Mouse (Mus musculus) myocyte (in vitro differentiated cells): Measurements from ENCODE around the gene Hnrnpf. TPM values are rescaled to one million over a fixed set of nuclear protein-coding genes. Genes with fewer than 3 reads are reported as not detected.

Source experiments
- H3K27me3 ChIP-seq: one replicate; pipeline ENCODE4 v1.6.1; 2011; ENCODE audit not compliant: control insufficient read depth, insufficient read depth, insufficient read length
- H3K36me3 ChIP-seq: one replicate; pipeline ENCODE4 v1.6.1; 2011; ENCODE audit not compliant: control insufficient read depth, insufficient read depth
- H3K4me2 ChIP-seq: one replicate; pipeline ENCODE4 v1.6.1; 2011; ENCODE audit warnings: low read depth, control low read depth
- H3K4me3 ChIP-seq: one replicate; pipeline ENCODE4 v1.5.1; 2011; ENCODE audit warnings: mild to moderate bottlenecking, control low read depth, moderate library complexity
- H3K79me2 ChIP-seq: one replicate; pipeline ENCODE4 v1.6.1; 2011; ENCODE audit not compliant: control insufficient read depth, insufficient read depth
- H3ac ChIP-seq: one replicate; pipeline ENCODE4 v1.6.1; 2011; ENCODE audit not compliant: control insufficient read depth, insufficient read length
- CEBPB ChIP-seq: IDR thresholded peaks from 2 replicates; pipeline ENCODE4 v1.6.1; 2011; ENCODE audit warnings: mild to moderate bottlenecking, moderate library complexity; ENCODE audit not compliant: poor library complexity, insufficient read depth, severe bottlenecking
- E2F4 ChIP-seq: IDR thresholded peaks from one replicate; pipeline ENCODE4 v1.6.1; 2011; ENCODE audit warnings: mild to moderate bottlenecking, control low read depth, moderate library complexity; ENCODE audit not compliant: insufficient read depth
- MAX ChIP-seq: IDR thresholded peaks from one replicate; pipeline ENCODE4 v1.6.1; 2011; ENCODE audit warnings: low read depth, mild to moderate bottlenecking, control low read depth
- MYOD1 ChIP-seq, 3 experiments: IDR thresholded peaks; one replicate each; pipeline ENCODE4 v1.6.1; 2011; ENCODE audit warnings: control low read depth in 2 of 3, low read depth in 2 of 3, mild to moderate bottlenecking in 2 of 3, moderate library complexity in 1 of 3; ENCODE audit not compliant: insufficient read length in 2 of 3, control insufficient read depth in 1 of 3
- MYOG ChIP-seq, 3 experiments: IDR thresholded peaks; one replicate each; pipeline ENCODE4 v1.6.1; 2011; ENCODE audit warnings: control low read depth in 2 of 3, low read depth in 2 of 3, mild to moderate bottlenecking in 2 of 3; ENCODE audit not compliant: insufficient read length in 2 of 3, control insufficient read depth in 1 of 3, insufficient read depth in 1 of 3
- POLR2A ChIP-seq: IDR thresholded peaks from one replicate; pipeline ENCODE4 v1.6.1; 2011; ENCODE audit warnings: low read depth, mild to moderate bottlenecking, control low read depth, moderate library complexity; ENCODE audit not compliant: insufficient read length
- POLR2AphosphoS2 ChIP-seq: IDR thresholded peaks from one replicate; pipeline ENCODE4 v1.6.1; 2011; ENCODE audit warnings: low read depth, control low read depth; ENCODE audit not compliant: insufficient read length
- REST ChIP-seq: IDR thresholded peaks from one replicate; pipeline ENCODE4 v1.6.1; 2011; ENCODE audit warnings: mild to moderate bottlenecking, control low read depth, moderate library complexity; ENCODE audit not compliant: insufficient read depth, insufficient read length
- SRF ChIP-seq: IDR thresholded peaks from one replicate; pipeline ENCODE4 v1.6.1; 2011; ENCODE audit warnings: low read depth; ENCODE audit not compliant: control insufficient read depth, insufficient read length
- TCF12 ChIP-seq: IDR thresholded peaks from one replicate; pipeline ENCODE4 v1.6.1; 2011; ENCODE audit warnings: mild to moderate bottlenecking, control low read depth; ENCODE audit not compliant: poor library complexity, insufficient read depth, severe bottlenecking
- TCF3 ChIP-seq: IDR thresholded peaks from one replicate; pipeline ENCODE4 v1.6.1; 2011; ENCODE audit warnings: low read depth, control low read depth; ENCODE audit not compliant: insufficient read length
- USF1 ChIP-seq: IDR thresholded peaks from one replicate; pipeline ENCODE4 v1.6.1; 2011; ENCODE audit warnings: low read depth, mild to moderate bottlenecking, control low read depth, moderate library complexity
- polyA plus RNA-seq: library from polyadenylated mRNA; unstranded; fragments of >200 nt; fragmentation: generic; extraction: Trizol; gene quantifications from one replicate; pipeline ENCODE4 v1.2.1, GENCODE M21; 2012; ENCODE audit warnings: missing spikeins

The Hnrnpf gene
- polyA plus RNA-seq, 1 experiment = 186 TPM

GRCm38 (mm10) chr6:117890257-117890656 lies 9.9 kb upstream of the Hnrnpf start:
- Histone ChIP-seq H3K79me2 (no peaks in the 10 kb centered on the region), H3K27me3 (no peaks in the 10 kb centered on the region), H3K4me2 (no peak overlapping the region), H3K36me3 (no peaks in the 10 kb centered on the region), H3ac (no peak overlapping the region), H3K4me3 (no peak overlapping the region)
- no peak for TF ChIP-seq MAX
- no peak for TF ChIP-seq POLR2A
- no peak for TF ChIP-seq USF1
- TF ChIP-seq REST = no peak
- no peak for TF ChIP-seq CEBPB
- TF ChIP-seq MYOG (IDR thresholded peaks at IDR 0.05; ENCODE audit: control insufficient read depth in 1 of 3, insufficient read depth in 1 of 3, insufficient read length in 2 of 3, low read depth in 2 of 3) = no peak
- TF ChIP-seq POLR2AphosphoS2 = no peak
- no peak for TF ChIP-seq SRF
- TF ChIP-seq TCF12 = no peak
- TF ChIP-seq TCF3 = no peak
- TF ChIP-seq E2F4 = no peak
- no peak for TF ChIP-seq MYOD1 (IDR thresholded peaks at IDR 0.05; ENCODE audit: control insufficient read depth in 1 of 3, insufficient read length in 2 of 3, low read depth in 2 of 3)

DNA sequence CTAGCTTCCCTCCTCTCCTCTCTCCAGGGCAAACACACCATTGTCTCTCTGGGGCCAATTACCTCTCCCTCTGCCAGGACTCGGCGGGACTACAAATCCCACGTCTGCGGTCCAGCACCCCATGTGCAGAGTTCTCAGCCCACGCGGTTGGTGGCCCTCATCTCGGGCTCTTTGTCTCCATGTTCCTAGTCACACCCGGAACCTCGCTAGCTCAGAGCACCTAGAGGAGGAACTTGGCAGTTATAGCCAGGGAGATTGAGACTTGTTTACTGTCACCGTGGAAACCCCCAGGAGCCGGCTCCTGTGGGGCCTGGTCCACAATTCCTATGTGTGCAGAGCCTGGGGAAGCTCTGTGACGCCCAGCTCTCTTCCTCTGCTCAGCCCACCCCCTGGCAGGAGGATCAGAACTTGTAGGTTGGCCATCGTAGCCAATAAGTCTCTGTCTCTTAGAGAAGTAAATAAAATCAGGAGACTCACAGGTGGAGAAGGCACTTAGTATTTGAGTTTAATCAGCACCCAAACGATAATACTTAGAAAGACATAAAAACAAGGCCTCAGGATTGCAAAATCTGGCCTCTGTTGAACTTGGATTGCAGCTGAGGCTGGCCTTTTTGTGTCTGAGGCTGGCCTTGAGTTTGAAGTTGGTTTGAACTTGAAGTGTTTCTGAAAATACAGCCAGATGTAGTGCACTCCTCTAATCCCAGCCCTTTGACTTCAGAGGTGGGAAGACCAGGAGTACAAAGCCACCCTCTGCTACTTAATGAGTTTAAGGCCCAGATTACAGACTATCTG lies 8.6 kb upstream of the Hnrnpf start:
- no peak overlapping the region for H3K4me3 ChIP-seq
- no peaks in the 10 kb centered on the region for H3K36me3 ChIP-seq
- TF ChIP-seq MAX (no peak), E2F4 (no peak), SRF (no peak), MYOG (IDR thresholded peaks at IDR 0.05; ENCODE audit: control insufficient read depth in 1 of 3, insufficient read depth in 1 of 3, insufficient read length in 2 of 3, low read depth in 2 of 3) (no peak), POLR2A (no peak), USF1 (no peak), TCF3 (no peak), CEBPB (no peak), MYOD1 (IDR thresholded peaks at IDR 0.05; ENCODE audit: control insufficient read depth in 1 of 3, insufficient read length in 2 of 3, low read depth in 2 of 3) (no peak), POLR2AphosphoS2 (no peak), REST (no peak), TCF12 (no peak)
- H3K79me2 ChIP-seq = no peaks in the 10 kb centered on the region
- H3K27me3 ChIP-seq = no peaks in the 10 kb centered on the region
- H3K4me2 ChIP-seq = no peak overlapping the region
- no peak overlapping the region for H3ac ChIP-seq

DNA sequence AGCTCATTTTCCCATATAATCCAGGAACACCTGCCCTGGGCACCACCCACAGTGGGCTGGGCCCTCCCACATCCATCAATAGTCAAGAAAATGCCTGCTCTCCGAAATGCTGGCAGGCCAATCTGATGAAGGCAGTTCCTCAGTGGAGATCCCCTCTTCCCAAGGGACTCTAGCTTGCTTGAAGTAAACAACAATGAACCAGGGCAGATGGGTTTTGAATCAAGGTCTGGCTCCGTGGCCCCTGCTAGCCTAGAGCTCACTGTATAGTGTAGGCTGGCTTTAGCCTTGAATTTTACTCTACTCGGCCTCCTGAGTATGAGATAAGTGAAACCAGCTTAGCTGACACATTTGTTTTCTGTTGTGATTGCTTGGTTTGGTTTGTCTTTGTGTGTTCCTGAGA lies 7.7 kb upstream of the Hnrnpf start:
- Histone ChIP-seq H3ac (no peak overlapping the region), H3K79me2 (no peaks in the 10 kb centered on the region), H3K4me3 (no peak overlapping the region), H3K4me2 (no peak overlapping the region), H3K27me3 (no peaks in the 10 kb centered on the region), H3K36me3 (no peaks in the 10 kb centered on the region)
- TF ChIP-seq POLR2A (no peak), TCF12 (no peak), TCF3 (no peak), MAX (no peak), REST (no peak), USF1 (no peak), CEBPB (no peak), SRF (no peak), MYOD1 (IDR thresholded peaks at IDR 0.05; ENCODE audit: control insufficient read depth in 1 of 3, insufficient read length in 2 of 3, low read depth in 2 of 3) (no peak), POLR2AphosphoS2 (no peak), MYOG (IDR thresholded peaks at IDR 0.05; ENCODE audit: control insufficient read depth in 1 of 3, insufficient read depth in 1 of 3, insufficient read length in 2 of 3, low read depth in 2 of 3) (no peak), E2F4 (no peak)

DNA sequence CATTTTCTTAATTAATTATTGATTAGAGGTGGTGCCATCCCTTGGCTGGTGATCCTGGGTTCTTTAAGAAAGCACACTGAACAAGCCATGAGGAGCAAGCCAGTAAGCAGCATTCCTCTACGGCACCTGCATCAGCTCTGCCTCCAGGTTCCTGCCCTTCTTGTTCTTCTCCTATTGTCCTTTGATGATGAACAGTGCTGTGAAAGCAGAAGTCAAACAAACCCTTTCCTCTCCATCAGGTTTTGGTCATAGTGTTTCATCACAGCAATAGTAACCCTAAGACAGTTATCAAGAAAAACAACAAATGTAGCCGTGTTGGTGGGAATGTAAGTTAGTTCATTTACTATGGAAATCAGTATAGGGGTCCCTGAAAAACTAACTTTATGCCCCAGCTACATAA lies 6.7 kb upstream of the Hnrnpf start:
- H3K27me3 ChIP-seq = no peaks in the 10 kb centered on the region
- no peak overlapping the region for H3ac ChIP-seq
- no peaks in the 10 kb centered on the region for H3K36me3 ChIP-seq
- TF ChIP-seq REST (no peak), POLR2A (no peak), CEBPB (no peak), E2F4 (no peak), TCF12 (no peak), TCF3 (no peak)
- H3K4me2 ChIP-seq = no peak overlapping the region
- H3K79me2 ChIP-seq = no peaks in the 10 kb centered on the region
- no peak overlapping the region for H3K4me3 ChIP-seq

- no peak for TF ChIP-seq MAX
- TF ChIP-seq CEBPB = no peak
- no peak for TF ChIP-seq TCF3
- TF ChIP-seq REST = no peak
- no peak for TF ChIP-seq SRF
- TF ChIP-seq MYOG (IDR thresholded peaks at IDR 0.05; ENCODE audit: control insufficient read depth in 1 of 3, insufficient read depth in 1 of 3, insufficient read length in 2 of 3, low read depth in 2 of 3) = no peak
- TF ChIP-seq TCF12 = no peak
- no peak for TF ChIP-seq POLR2A
- TF ChIP-seq E2F4 = no peak
- no peak for TF ChIP-seq POLR2AphosphoS2
- TF ChIP-seq USF1 = no peak
- no peak for TF ChIP-seq MYOD1 (IDR thresholded peaks at IDR 0.05; ENCODE audit: control insufficient read depth in 1 of 3, insufficient read length in 2 of 3, low read depth in 2 of 3)
- H3K27me3 ChIP-seq = no peaks in the 10 kb centered on the region
Measured at GRCm38 (mm10) chr6:117897800-117898199, 2.3 kb upstream of the Hnrnpf start.

More at GRCm38 (mm10) chr6:117897800-117898199, 2.3 kb upstream of the Hnrnpf start:
- H3K36me3 ChIP-seq = no peaks in the 10 kb centered on the region
- H3K4me3 ChIP-seq = no peak overlapping the region
- no peak overlapping the region for H3ac ChIP-seq
- no peak overlapping the region for H3K4me2 ChIP-seq
- H3K79me2 ChIP-seq = no peaks in the 10 kb centered on the region
